Mouse (Mus musculus): ENCODE data around the gene Tex30.
A peak's percentile ranks its signal among the peaks of the same experiment; 100 is the strongest.

Gene Tex30

GRCm38 (mm10) chr1:44041797-44042554 is 60.3 kb downstream of the Tex30 start:
- peak; percentile 64 for DNase-seq

Measured in thymus, postnatal 25 days (tissue).